7 mouse cellular contexts compared by ENCODE assay signal in genomic region chr3:145684604-145685441, GRCm38 (mm10). TPM values are rescaled to one million over a fixed set of nuclear protein-coding genes. Genes with fewer than 3 reads are reported as not detected.
DNase-seq lines count a peak whose midpoint lies in the region; ATAC-seq and TF ChIP-seq lines count a peak whose summit lies in the region.

No protein-coding gene starts in this region.

- no peak overlapping the region for H3ac ChIP-seq in C2C12 (ENCODE audit: control insufficient read depth, insufficient read length, low read depth)

- WGBS in heart, embryonic 10.5 days = 18% methylated on average over 19 of the region's 19 CpGs
- WGBS in liver, embryonic 14.5 days (ENCODE audit: insufficient replicate concordance) = 37% methylated on average over 19 of the region's 19 CpGs

- in situ Hi-C loops in Patski (cut with MboI; ENCODE audit: low pct_unique_long_range_greater_than_20kb) = no loop called here

- H3K79me2 ChIP-seq in C2C12 (ENCODE audit: control insufficient read depth, insufficient read depth) = no peaks in the 10 kb centered on the region

- peak overlapping the region; percentile 76 for H3K27ac ChIP-seq in heart, embryonic 10.5 days
- no peak overlapping the region for H3K27ac ChIP-seq in liver, embryonic 14.5 days

- TF ChIP-seq CTCF in C2C12 (IDR thresholded peaks at IDR 0.05; ENCODE audit: control insufficient read depth, insufficient read depth, insufficient read length) (no peak), Patski (IDR thresholded peaks at IDR 0.05) (no peak)
- no peak for TF ChIP-seq CTCF in liver, embryonic 14.5 days (IDR thresholded peaks at IDR 0.05; ENCODE audit: low read depth)

- H3K4me3 ChIP-seq in C2C12 (ENCODE audit: insufficient read depth, poor library complexity, severe bottlenecking) = no peak overlapping the region
- peak overlapping the region; percentile 25; the same call in 1 of the 2 replicates for H3K4me3 ChIP-seq in heart, embryonic 10.5 days
- H3K4me3 ChIP-seq in liver, embryonic 14.5 days (ENCODE audit: insufficient read depth in 1 of 2, low read depth in 2 of 2, low read length in 2 of 2) = no peak overlapping the region

- CTCF ChIA-PET in Patski (lab: Charles Lee) = interaction anchor here (1.0 to 1.4 kb wide), 4 partner anchors 8 to 36 kb away, joined by 3 to 4 read pairs (median 4); no protein-coding TSS in a partner anchor

- H3K9ac ChIP-seq in liver, embryonic 14.5 days (replicated peaks) = no peak overlapping the region

- peak; percentile 94 for DNase-seq in Patski (ENCODE audit: low read depth, low spot score)
- peak; percentile 81 for DNase-seq in heart, embryonic 10.5 days (ENCODE audit: low spot score)
- peak in 2 of 3 experiments; percentile 2 for DNase-seq in liver, embryonic 14.5 days (ENCODE audit: low read depth in 3 of 3, low spot score in 3 of 3)
- no peak for DNase-seq in testis, postnatal 10 days (ENCODE audit: low spot score)
- no peak for DNase-seq in frontal cortex, adult 2 months (ENCODE audit: extremely low spot score in 1 of 2, low spot score in 1 of 2)
- no peak for DNase-seq in thymus, postnatal 25 days

- H3K27me3 ChIP-seq in C2C12 (ENCODE audit: control insufficient read depth, insufficient read depth, insufficient read length) (no peaks in the 10 kb centered on the region), Patski (no peaks in the 10 kb centered on the region)
- no peaks in the 10 kb centered on the region for H3K27me3 ChIP-seq in heart, embryonic 10.5 days (ENCODE audit: insufficient read depth, poor library complexity, severe bottlenecking)
- H3K27me3 ChIP-seq in liver, embryonic 14.5 days (ENCODE audit: control insufficient read depth, insufficient read depth, low read length) = no peaks in the 10 kb centered on the region

- H3K9me3 ChIP-seq in heart, embryonic 10.5 days = no peaks in the 10 kb centered on the region
- no peaks in the 10 kb centered on the region for H3K9me3 ChIP-seq in liver, embryonic 14.5 days (ENCODE audit: control insufficient read depth, low read length)

- H3K79me3 ChIP-seq in C2C12 (ENCODE audit: low read depth) = no peaks in the 10 kb centered on the region

- no peaks in the 10 kb centered on the region for H3K36me3 ChIP-seq in C2C12 (ENCODE audit: control insufficient read depth, insufficient read depth)
- no peaks in the 10 kb centered on the region for H3K36me3 ChIP-seq in heart, embryonic 10.5 days
- H3K36me3 ChIP-seq in liver, embryonic 14.5 days (replicated peaks; ENCODE audit: control insufficient read depth, insufficient read depth, low read depth) = no peaks in the 10 kb centered on the region

- POLR2A ChIA-PET in Patski (lab: Charles Lee) = interaction anchor here (0.9 to 1.8 kb wide), 4 partner anchors 17 to 210 kb away, joined by 3 to 4 read pairs (median 3); partner anchors contain the start of gene Ccn1

- ATAC-seq in Patski = peak; percentile 98
- peak; percentile 51 for ATAC-seq in liver, embryonic 14.5 days (ENCODE audit: insufficient read depth)

- H3K4me1 ChIP-seq in heart, embryonic 10.5 days = peaks cover 20% of the 10 kb centered on the region
- peaks cover 0 to 6% of the 10 kb centered on the region in 2 experiments; a peak in 2 of 4 replicates for H3K4me1 ChIP-seq in liver, embryonic 14.5 days (replicated peaks; ENCODE audit: control insufficient read depth in 2 of 2, insufficient read depth in 2 of 2, low read length in 1 of 2)

- H3K4me2 ChIP-seq in liver, embryonic 14.5 days (ENCODE audit: low read depth) = no peak overlapping the region

- TF ChIP-seq EP300 in liver, embryonic 14.5 days (IDR thresholded peaks at IDR 0.05; ENCODE audit: low read depth) = no peak

TF ChIP-seq in C2C12, 6 proteins besides CTCF, POLR2A, EP300 and RAD21:
- peak; percentile 41 for TF ChIP-seq CEBPB (IDR thresholded peaks at IDR 0.05; ENCODE audit: low read depth)
- TF ChIP-seq MYOG (IDR thresholded peaks at IDR 0.05; ENCODE audit: control insufficient read depth, extremely low read depth, insufficient read length) = no peak
- TF ChIP-seq MAX (IDR thresholded peaks at IDR 0.05) = no peak
- no peak for TF ChIP-seq USF1 (IDR thresholded peaks at IDR 0.05; ENCODE audit: low read depth)
- peak; percentile 44 for TF ChIP-seq FOSL1 (IDR thresholded peaks at IDR 0.05; ENCODE audit: insufficient read depth, low read length, poor library complexity, severe bottlenecking)
- TF ChIP-seq MYOD1 (IDR thresholded peaks at IDR 0.05; ENCODE audit: control insufficient read depth, insufficient read length, low read depth) = peak; percentile 63

RNA-seq across cellular contexts. Expression of gene Ccn1, which starts 35.0 kb away (rescaled TPM):
- polyA plus RNA-seq in C2C12 (2012; fragmentation: generic; extraction: Trizol) = 280 TPM
- polyA plus RNA-seq in Patski (2021) = 1,216 TPM
- 78.7 and 82.7 TPM in 2 replicates for polyA plus RNA-seq in heart, embryonic 10.5 days (2016; fragmentation: Nextera tagmentation; extraction: Ambion mirVana)
- 2.8 and 3.0 TPM in 2 replicates for polyA plus RNA-seq in liver, embryonic 14.5 days (2012; rRNA removed)
- 3.2 and 4.3 TPM in 2 replicates for polyA plus RNA-seq in liver, embryonic 14.5 days (2014; fragmentation: Nextera tagmentation; extraction: Ambion mirVana)
- polyA plus RNA-seq in frontal cortex, adult 2 months (2012; rRNA removed) = 7.8 and 9.1 TPM in 2 replicates

Comparison
In these comparisons a context has a peak if more than half of its experiments do, and no peak if none do; other contexts are left out.
1. DNase-seq: peak in Patski (single experiment), heart, embryonic 10.5 days (single experiment) and liver, embryonic 14.5 days (2 of 3); none in testis, postnatal 10 days (single experiment), frontal cortex, adult 2 months (0 of 2) and thymus, postnatal 25 days (single experiment).